Mouse (Mus musculus) spleen, adult 10 weeks (tissue): Measurements from ENCODE around the gene Ckap2. TPM values are rescaled to one million over a fixed set of nuclear protein-coding genes. Genes with fewer than 3 reads are reported as not detected.

ENCODE experiments used
- polyA plus RNA-seq: library from polyadenylated mRNA; stranded (reverse); fragments of 350-450 nt; fragmentation: Illumina TruSeq; extraction: RNeasy Lipid Tissue Mini Kit (QIAGEN cat#74804); gene quantifications from one replicate; pipeline ENCODE4 v1.2.3, GENCODE M21; 2015; ENCODE audit warnings: low replicate concordance; ENCODE audit not compliant: insufficient read depth

Ckap2 gene
- polyA plus RNA-seq: 9.3 TPM

GRCm38 (mm10) chr8:22185431-22186397 lies at the start of gene Ckap2:
TSS of gene Ckap2 (minus strand) at chr8:22185819.

GRCm38 (mm10) chr8:22227061-22227877 lies 41.6 kb upstream of the Ckap2 start, which contains the start of gene Thsd1:
TSS of gene Thsd1 (plus strand) at chr8:22227313.

GRCm38 (mm10) chr8:22192660-22193431 lies 7.2 kb upstream of the Ckap2 start, which contains the start of gene Vps36:
TSS of gene Vps36 (plus strand) at chr8:22192809.

GRCm38 (mm10) chr8:22166080-22166603 lies 19.5 kb downstream of the Ckap2 start, which contains the start of gene Nek3:
TSS of gene Nek3 (minus strand) at chr8:22166435.

GRCm38 (mm10) chr8:22124220-22125152 lies 61.1 kb downstream of the Ckap2 start, which contains the start of gene Nek5:
TSS of gene Nek5 (minus strand) at chr8:22125053.

Other genes with a start within 250 kb of the Ckap2 start
- not detected for gene Defb35, start 247.5 kb downstream of the Ckap2 start, polyA plus RNA-seq
- gene Defb13, start 239.1 kb downstream of the Ckap2 start, polyA plus RNA-seq: not detected
- not detected for gene Fam90a1a, start 227.1 kb downstream of the Ckap2 start, polyA plus RNA-seq
- not detected for gene Ccdc70, start 216.0 kb downstream of the Ckap2 start, polyA plus RNA-seq
- gene Atp7b, start 125.5 kb downstream of the Ckap2 start, polyA plus RNA-seq: 0.51 TPM
- gene Alg11, start 125.1 kb downstream of the Ckap2 start, polyA plus RNA-seq: 17.3 TPM
- 0.14 TPM for gene Nek5, start 60.8 kb downstream of the Ckap2 start, polyA plus RNA-seq
- gene Nek3, start 19.4 kb downstream of the Ckap2 start, polyA plus RNA-seq: 6.5 TPM
- gene Vps36, start 7.0 kb upstream of the Ckap2 start, polyA plus RNA-seq: 24.8 TPM
- gene Thsd1, start 41.5 kb upstream of the Ckap2 start, polyA plus RNA-seq: 2.6 TPM
- not detected for gene Tpte, start 97.6 kb upstream of the Ckap2 start, polyA plus RNA-seq
- gene Slc25a15, start 212.8 kb upstream of the Ckap2 start, polyA plus RNA-seq: 7.9 TPM
- 20.0 TPM for gene Mrps31, start 225.5 kb upstream of the Ckap2 start, polyA plus RNA-seq